Mouse (Mus musculus): ENCODE results near the gene Pvalb. TPM values are rescaled to one million over a fixed set of nuclear protein-coding genes. Genes with fewer than 3 reads are reported as not detected.

Pvalb gene
- total and polyA plus RNA-seq, 3 experiments = not detected

GRCm38 (mm10) chr15:78164466-78164865, 41.7 kb downstream of the Pvalb start:
- no peaks in the 10 kb centered on the region for H3K4me1 ChIP-seq (ENCODE audit: control insufficient read depth in 1 of 2, insufficient read depth in 2 of 2, low read length in 2 of 2)
- no peak overlapping the region for H3K9ac ChIP-seq (ENCODE audit: control insufficient read depth, low read depth, low read length, poor library complexity, severe bottlenecking)
- no peaks in the 10 kb centered on the region for H3K79me2 ChIP-seq (ENCODE audit: control insufficient read depth, insufficient read depth, low read length, poor library complexity)
- no peak overlapping the region for H3K4me3 ChIP-seq (ENCODE audit: control insufficient read depth in 1 of 2, insufficient read depth in 1 of 2, low read depth in 2 of 2, low read length in 2 of 2)
- H3K27ac ChIP-seq (ENCODE audit: control insufficient read depth, low read depth, low read length) = no peak overlapping the region
- TF ChIP-seq KAT2A (conservative IDR thresholded peaks at IDR 0.05; ENCODE audit: low read depth, low read length) = no peak
- TF ChIP-seq RCOR1 (IDR thresholded peaks at IDR 0.05; ENCODE audit: low read depth, low read length) = no peak
- no peaks in the 10 kb centered on the region for H3K9me3 ChIP-seq (replicated peaks; ENCODE audit: insufficient read depth, low read length)
- no peak for DNase-seq (ENCODE audit: low read depth, low spot score)
- H3K27me3 ChIP-seq (ENCODE audit: control insufficient read depth in 1 of 2, insufficient read depth in 2 of 2, low read length in 2 of 2) = no peaks in the 10 kb centered on the region
- H3K36me3 ChIP-seq (ENCODE audit: control insufficient read depth in 1 of 2, insufficient read depth in 2 of 2, low read length in 2 of 2) = no peaks in the 10 kb centered on the region

GRCm38 (mm10) chr15:78161946-78162345, 44.3 kb downstream of the Pvalb start:
- no peaks in the 10 kb centered on the region for H3K27me3 ChIP-seq (ENCODE audit: control insufficient read depth in 1 of 2, insufficient read depth in 2 of 2, low read length in 2 of 2)
- H3K79me2 ChIP-seq (ENCODE audit: control insufficient read depth, insufficient read depth, low read length, poor library complexity) = no peaks in the 10 kb centered on the region
- H3K4me1 ChIP-seq (ENCODE audit: control insufficient read depth in 1 of 2, insufficient read depth in 2 of 2, low read length in 2 of 2) = no peaks in the 10 kb centered on the region
- H3K27ac ChIP-seq (ENCODE audit: control insufficient read depth, low read depth, low read length) = no peak overlapping the region
- no peak overlapping the region for H3K4me3 ChIP-seq (ENCODE audit: control insufficient read depth in 1 of 2, insufficient read depth in 1 of 2, low read depth in 2 of 2, low read length in 2 of 2)
- H3K36me3 ChIP-seq (ENCODE audit: control insufficient read depth in 1 of 2, insufficient read depth in 2 of 2, low read length in 2 of 2) = no peaks in the 10 kb centered on the region
- DNase-seq (ENCODE audit: low read depth, low spot score) = no peak
- no peak overlapping the region for H3K9ac ChIP-seq (ENCODE audit: control insufficient read depth, low read depth, low read length, poor library complexity, severe bottlenecking)
- TF ChIP-seq MXI1 (IDR thresholded peaks at IDR 0.05; ENCODE audit: low read depth, low read length) (no peak), ZC3H11A (IDR thresholded peaks at IDR 0.05; ENCODE audit: low read depth, low read length) (no peak), HCFC1 (IDR thresholded peaks at IDR 0.05; ENCODE audit: low read depth, low read length) (no peak), BHLHE40 (IDR thresholded peaks at IDR 0.05; ENCODE audit: borderline replicate concordance, low read depth, low read length) (no peak), USF2 (IDR thresholded peaks at IDR 0.05; ENCODE audit: borderline replicate concordance in 1 of 2, insufficient read depth in 1 of 2, low read depth in 1 of 2, low read length in 2 of 2) (no peak), TCF12 (IDR thresholded peaks at IDR 0.05; ENCODE audit: low read depth, low read length) (no peak), RCOR1 (IDR thresholded peaks at IDR 0.05; ENCODE audit: low read depth, low read length) (no peak), POLR2AphosphoS2 (IDR thresholded peaks at IDR 0.05; ENCODE audit: low read length) (no peak), RAD21 (IDR thresholded peaks at IDR 0.05; ENCODE audit: low read depth, low read length) (no peak), ZMIZ1 (IDR thresholded peaks at IDR 0.05; ENCODE audit: low read depth, low read length) (no peak), MYB (IDR thresholded peaks at IDR 0.05; ENCODE audit: low read depth, low read length) (no peak)
- H3K9me3 ChIP-seq (replicated peaks; ENCODE audit: insufficient read depth, low read length) = no peaks in the 10 kb centered on the region

GRCm38 (mm10) chr15:78158335-78158734, 47.9 kb downstream of the Pvalb start:
- Histone ChIP-seq H3K4me1 (ENCODE audit: control insufficient read depth in 1 of 2, insufficient read depth in 2 of 2, low read length in 2 of 2) (no peaks in the 10 kb centered on the region), H3K79me2 (ENCODE audit: control insufficient read depth, insufficient read depth, low read length, poor library complexity) (no peaks in the 10 kb centered on the region), H3K36me3 (ENCODE audit: control insufficient read depth in 1 of 2, insufficient read depth in 2 of 2, low read length in 2 of 2) (no peaks in the 10 kb centered on the region), H3K9ac (ENCODE audit: control insufficient read depth, low read depth, low read length, poor library complexity, severe bottlenecking) (no peak overlapping the region), H3K27me3 (ENCODE audit: control insufficient read depth in 1 of 2, insufficient read depth in 2 of 2, low read length in 2 of 2) (no peaks in the 10 kb centered on the region; a peak in 1 of 4 replicates), H3K4me3 (ENCODE audit: control insufficient read depth in 1 of 2, insufficient read depth in 1 of 2, low read depth in 2 of 2, low read length in 2 of 2) (no peak overlapping the region), H3K27ac (ENCODE audit: control insufficient read depth, low read depth, low read length) (no peak overlapping the region), H3K9me3 (replicated peaks; ENCODE audit: insufficient read depth, low read length) (no peaks in the 10 kb centered on the region)
- TF ChIP-seq RAD21 (IDR thresholded peaks at IDR 0.05; ENCODE audit: low read depth, low read length) (no peak), MAX (IDR thresholded peaks at IDR 0.05; ENCODE audit: low read length) (no peak), RCOR1 (IDR thresholded peaks at IDR 0.05; ENCODE audit: low read depth, low read length) (no peak), TCF12 (IDR thresholded peaks at IDR 0.05; ENCODE audit: low read depth, low read length) (no peak), USF2 (IDR thresholded peaks at IDR 0.05; ENCODE audit: borderline replicate concordance in 1 of 2, insufficient read depth in 1 of 2, low read depth in 1 of 2, low read length in 2 of 2) (no peak)
- DNase-seq (ENCODE audit: low read depth, low spot score) = no peak

All from MEL (cell line).